Comparison of ENCODE assay signal across 27 mouse cellular contexts in the genomic region with DNA sequence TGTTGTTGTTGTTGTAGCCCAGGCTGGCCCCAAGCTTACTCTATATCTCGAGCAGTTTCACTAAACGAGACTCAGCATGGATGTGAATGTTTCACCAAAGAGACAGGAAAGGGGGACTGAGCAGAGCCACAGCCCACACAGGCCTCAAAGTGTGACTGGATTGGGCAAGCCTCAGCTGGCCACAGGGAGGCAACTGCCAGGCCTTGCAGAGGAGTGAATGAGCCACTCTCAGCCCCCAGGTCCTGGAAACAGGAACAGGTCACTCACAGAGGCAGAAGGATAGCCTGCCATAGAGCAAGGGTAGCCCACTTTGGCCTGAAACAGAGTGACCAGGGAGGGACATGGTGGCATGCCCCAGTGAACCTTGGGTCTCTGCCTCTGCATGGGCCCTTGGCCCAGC. TPM values are rescaled to one million over a fixed set of nuclear protein-coding genes. Genes with fewer than 3 reads are reported as not detected.
DNase-seq lines count a peak whose midpoint lies in the region; ATAC-seq and TF ChIP-seq lines count a peak whose summit lies in the region.
"Had no signal": no experiment of that assay in that cellular context is flagged by ENCODE, and none has a peak within 500 bp of the region (broad histone marks: within the 10 kb centered on the region; RNA-seq: fewer than 3 reads in every experiment).

No protein-coding gene starts in this region.

- TF ChIP-seq CTCF in E14TG2a.4 (conservative IDR thresholded peaks at IDR 0.05; ENCODE audit: low read length) = no peak

- peaks cover 33% of the 10 kb centered on the region for H3K36me3 ChIP-seq in E14TG2a.4 (ENCODE audit: insufficient read depth, low read length)
- H3K36me3 ChIP-seq: embryonic facial prominence, embryonic 13.5 days; forebrain, embryonic 12.5 days; forebrain, embryonic 15.5 days; heart, embryonic 12.5 days; heart, embryonic 15.5 days had no signal

- H3K27me3 ChIP-seq in E14TG2a.4 (ENCODE audit: insufficient read depth, low read length) = no peaks in the 10 kb centered on the region
- H3K27me3 ChIP-seq: embryonic facial prominence, embryonic 13.5 days; forebrain, embryonic 12.5 days; forebrain, embryonic 15.5 days; heart, embryonic 12.5 days; heart, embryonic 15.5 days had no signal

- peak; percentile 27 to 43; a peak in 1 of 4 replicates for ATAC-seq in hematopoietic stem cell, adult 5-6 weeks (replicated peaks in 1 of 2; ENCODE audit: insufficient read depth in 1 of 2, low FRiP score in 2 of 2, low TSS enrichment in 1 of 2, low read depth in 1 of 2, poor library complexity in 2 of 2, severe bottlenecking in 2 of 2)
- ATAC-seq in megakaryocyte progenitor cell, adult 5-6 weeks (replicated peaks; ENCODE audit: poor library complexity) = peak; percentile 89
- ATAC-seq: forebrain, embryonic 15.5 days; hindbrain, postnatal 0 days; inflammation-experienced regulatory T-cells, adult 6 months; intestine, embryonic 16.5 days had no signal

- peaks cover 10% of the 10 kb centered on the region; the same call in 1 of the 2 replicates for H3K9me3 ChIP-seq in E14TG2a.4 (ENCODE audit: low read length)
- H3K9me3 ChIP-seq: embryonic facial prominence, embryonic 13.5 days; forebrain, embryonic 15.5 days; heart, embryonic 15.5 days had no signal

- no peak for DNase-seq in cerebellum, postnatal 25 days
- DNase-seq in frontal cortex, postnatal 14 days (ENCODE audit: low spot score in 2 of 2) = no peak
- no peak for DNase-seq in adrenal gland, postnatal 36 days
- DNase-seq: adrenal gland, adult 8-10 months; adrenal gland, postnatal 25 days; cerebellum, adult 18-20 months; cerebellum, adult 9-10 months; cerebellum, postnatal 14 days; embryo, embryonic 11 days; gastrocnemius, adult 2 months; gastrocnemius, postnatal 14 days; heart, adult 18-20 months; heart, postnatal 10 days; heart, postnatal 36 days had no signal

- peak overlapping the region; percentile 90; the same call in 1 of the 2 replicates for H3K4me3 ChIP-seq in E14TG2a.4 (replicated peaks; ENCODE audit: low read length)
- H3K4me3 ChIP-seq: embryonic facial prominence, embryonic 10.5 days; embryonic facial prominence, embryonic 13.5 days; erythroblast, embryonic 14.5 days; forebrain, embryonic 12.5 days; forebrain, embryonic 15.5 days; gastrocnemius, adult 2 months; heart, embryonic 12.5 days; heart, embryonic 15.5 days had no signal

- peaks cover 75% of the 10 kb centered on the region for H3K4me1 ChIP-seq in E14TG2a.4 (replicated peaks; ENCODE audit: low read depth, low read length)
- H3K4me1 ChIP-seq: forebrain, embryonic 15.5 days had no signal

RNA-seq across cellular contexts. Expression of a gene that starts 2.4 kb away (rescaled TPM):
- 9.6 and 26.1 TPM in 2 replicates for total RNA-seq in hematopoietic stem cell, adult 5-6 weeks (2017)
- 44.0 and 65.8 TPM in 2 replicates for total RNA-seq in megakaryocyte progenitor cell, adult 5-6 weeks (2015)
- total RNA-seq in megakaryocyte progenitor cell, adult 5-6 weeks (2017) = 56.6 and 72.3 TPM in 2 replicates
- 1 to 10 TPM; 1.7 to 3.3 TPM for total RNA-seq in adrenal gland, postnatal 36 days (2021)

RNA-seq across cellular contexts. Expression of a gene that starts 46.1 kb away (rescaled TPM):
- total RNA-seq in hematopoietic stem cell, adult 5-6 weeks (2017) = 202 and 213 TPM in 2 replicates
- 431 and 436 TPM in 2 replicates for total RNA-seq in megakaryocyte progenitor cell, adult 5-6 weeks (2015)
- 207 and 219 TPM in 2 replicates for total RNA-seq in megakaryocyte progenitor cell, adult 5-6 weeks (2017)
- total RNA-seq in adrenal gland, postnatal 36 days (2021) = 100 to 1,000 TPM; 165 to 169 TPM
